Mouse (Mus musculus): ENCODE data around the gene Tmprss7. TPM values are rescaled to one million over a fixed set of nuclear protein-coding genes. Genes with fewer than 3 reads are reported as not detected.

Gene Tmprss7
- polyA plus RNA-seq, 1 experiment: 0.20 TPM

- Histone ChIP-seq H3K4me3 (ENCODE audit: low read depth, low read length) (no peak overlapping the region), H3K4me1 (ENCODE audit: control insufficient read depth, insufficient read depth, insufficient read length, low read length) (no peaks in the 10 kb centered on the region), H3K27ac (ENCODE audit: insufficient read depth, low read depth, low read length) (no peak overlapping the region), H3K27me3 (ENCODE audit: control insufficient read depth, insufficient read depth, low read length) (no peaks in the 10 kb centered on the region), H3K36me3 (ENCODE audit: control insufficient read depth, insufficient read depth, low read length) (peaks cover 46% of the 10 kb centered on the region)
- WGBS: 60% methylated on average over 5 of the region's 5 CpGs
- TF ChIP-seq POLR2A (IDR thresholded peaks at IDR 0.05; ENCODE audit: low read depth, low read length) (no peak), CTCF (IDR thresholded peaks at IDR 0.05; ENCODE audit: extremely low read depth, insufficient read length, insufficient replicate concordance, low read depth, low read length) (peak; percentile 41; the same call in 1 of the 2 replicates)
These were observed 63.0 kb downstream of the Tmprss7 start for GRCm38 (mm10) chr16:45630347-45630960.

- Histone ChIP-seq H3K4me1 (ENCODE audit: control insufficient read depth, insufficient read depth, insufficient read length, low read length) (no peaks in the 10 kb centered on the region), H3K4me3 (ENCODE audit: low read depth, low read length) (no peak overlapping the region), H3K27ac (ENCODE audit: insufficient read depth, low read depth, low read length) (no peak overlapping the region), H3K27me3 (ENCODE audit: control insufficient read depth, insufficient read depth, low read length) (no peaks in the 10 kb centered on the region), H3K36me3 (ENCODE audit: control insufficient read depth, insufficient read depth, low read length) (peaks cover 40% of the 10 kb centered on the region)
- whole genome bisulfite sequencing: 80% methylated on average over 8 of the region's 8 CpGs
- TF ChIP-seq POLR2A (IDR thresholded peaks at IDR 0.05; ENCODE audit: low read depth, low read length): no peak
- no peak for TF ChIP-seq CTCF (IDR thresholded peaks at IDR 0.05; ENCODE audit: extremely low read depth, insufficient read length, insufficient replicate concordance, low read depth, low read length)
These were observed 63.9 kb downstream of the Tmprss7 start for GRCm38 (mm10) chr16:45629497-45630105.

GRCm38 (mm10) chr16:45625342-45625741 is 68.1 kb downstream of the Tmprss7 start:
- WGBS: 89% methylated on average over 2 of the region's 2 CpGs
- peaks cover 22% of the 10 kb centered on the region for H3K36me3 ChIP-seq (ENCODE audit: control insufficient read depth, insufficient read depth, low read length)
- no peak overlapping the region for H3K4me3 ChIP-seq (ENCODE audit: low read depth, low read length)
- no peaks in the 10 kb centered on the region for H3K27me3 ChIP-seq (ENCODE audit: control insufficient read depth, insufficient read depth, low read length)
- TF ChIP-seq CTCF (IDR thresholded peaks at IDR 0.05; ENCODE audit: extremely low read depth, insufficient read length, insufficient replicate concordance, low read depth, low read length) (no peak), POLR2A (IDR thresholded peaks at IDR 0.05; ENCODE audit: low read depth, low read length) (no peak)
- no peak overlapping the region for H3K27ac ChIP-seq (ENCODE audit: insufficient read depth, low read depth, low read length)
- peaks cover 1% of the 10 kb centered on the region; the same call in 1 of the 2 replicates for H3K4me1 ChIP-seq (ENCODE audit: control insufficient read depth, insufficient read depth, insufficient read length, low read length)

GRCm38 (mm10) chr16:45624791-45625190 is 68.7 kb downstream of the Tmprss7 start:
- TF ChIP-seq CTCF (IDR thresholded peaks at IDR 0.05; ENCODE audit: extremely low read depth, insufficient read length, insufficient replicate concordance, low read depth, low read length) (no peak), POLR2A (IDR thresholded peaks at IDR 0.05; ENCODE audit: low read depth, low read length) (no peak)
- H3K36me3 ChIP-seq (ENCODE audit: control insufficient read depth, insufficient read depth, low read length): peaks cover 22% of the 10 kb centered on the region
- 79% methylated on average over 2 of the region's 2 CpGs for WGBS
- no peak overlapping the region for H3K4me3 ChIP-seq (ENCODE audit: low read depth, low read length)
- H3K27ac ChIP-seq (ENCODE audit: insufficient read depth, low read depth, low read length): no peak overlapping the region
- H3K4me1 ChIP-seq (ENCODE audit: control insufficient read depth, insufficient read depth, insufficient read length, low read length): peaks cover 1% of the 10 kb centered on the region; the same call in 1 of the 2 replicates
- H3K27me3 ChIP-seq (ENCODE audit: control insufficient read depth, insufficient read depth, low read length): no peaks in the 10 kb centered on the region

- H3K4me1 ChIP-seq (ENCODE audit: control insufficient read depth, insufficient read depth, insufficient read length, low read length): peaks cover 1% of the 10 kb centered on the region; the same call in 1 of the 2 replicates
- H3K27me3 ChIP-seq (ENCODE audit: control insufficient read depth, insufficient read depth, low read length): no peaks in the 10 kb centered on the region
- 82% methylated on average over 4 of the region's 4 CpGs for WGBS
- no peak overlapping the region for H3K4me3 ChIP-seq (ENCODE audit: low read depth, low read length)
- no peak overlapping the region for H3K27ac ChIP-seq (ENCODE audit: insufficient read depth, low read depth, low read length)
- no peak for TF ChIP-seq POLR2A (IDR thresholded peaks at IDR 0.05; ENCODE audit: low read depth, low read length)
- no peak for TF ChIP-seq CTCF (IDR thresholded peaks at IDR 0.05; ENCODE audit: extremely low read depth, insufficient read length, insufficient replicate concordance, low read depth, low read length)
- H3K36me3 ChIP-seq (ENCODE audit: control insufficient read depth, insufficient read depth, low read length): peaks cover 13% of the 10 kb centered on the region
These were observed 70.2 kb downstream of the Tmprss7 start for GRCm38 (mm10) chr16:45623230-45623629.

GRCm38 (mm10) chr16:45619751-45620375 is 73.6 kb downstream of the Tmprss7 start:
- WGBS: 78% methylated on average over 8 of the region's 8 CpGs
- Histone ChIP-seq H3K27me3 (ENCODE audit: control insufficient read depth, insufficient read depth, low read length) (no peaks in the 10 kb centered on the region), H3K36me3 (ENCODE audit: control insufficient read depth, insufficient read depth, low read length) (no peaks in the 10 kb centered on the region), H3K4me3 (ENCODE audit: low read depth, low read length) (no peak overlapping the region), H3K27ac (ENCODE audit: insufficient read depth, low read depth, low read length) (no peak overlapping the region), H3K4me1 (ENCODE audit: control insufficient read depth, insufficient read depth, insufficient read length, low read length) (peaks cover 1% of the 10 kb centered on the region; the same call in 1 of the 2 replicates)
- no peak for TF ChIP-seq CTCF (IDR thresholded peaks at IDR 0.05; ENCODE audit: extremely low read depth, insufficient read length, insufficient replicate concordance, low read depth, low read length)
- TF ChIP-seq POLR2A (IDR thresholded peaks at IDR 0.05; ENCODE audit: low read depth, low read length): no peak

GRCm38 (mm10) chr16:45615944-45616343 is 77.5 kb downstream of the Tmprss7 start:
- TF ChIP-seq POLR2A (IDR thresholded peaks at IDR 0.05; ENCODE audit: low read depth, low read length) (no peak), CTCF (IDR thresholded peaks at IDR 0.05; ENCODE audit: extremely low read depth, insufficient read length, insufficient replicate concordance, low read depth, low read length) (no peak)
- Histone ChIP-seq H3K4me1 (ENCODE audit: control insufficient read depth, insufficient read depth, insufficient read length, low read length) (no peaks in the 10 kb centered on the region), H3K4me3 (ENCODE audit: low read depth, low read length) (no peak overlapping the region), H3K27ac (ENCODE audit: insufficient read depth, low read depth, low read length) (no peak overlapping the region), H3K36me3 (ENCODE audit: control insufficient read depth, insufficient read depth, low read length) (no peaks in the 10 kb centered on the region), H3K27me3 (ENCODE audit: control insufficient read depth, insufficient read depth, low read length) (no peaks in the 10 kb centered on the region)
- WGBS: 95% methylated on average over 1 of the region's 1 CpGs

Data from small intestine, adult 2 months (tissue).